Mouse (Mus musculus): ENCODE data around the gene Hsh2d.
A peak's percentile ranks its signal among the peaks of the same experiment; 100 is the strongest.

The Hsh2d gene

GRCm38 (mm10) chr8:72189417-72190214 lies at the start of gene Hsh2d:
Gene Hsh2d (plus strand): TSS chr8:72189638.
- DNase-seq (ENCODE audit: low spot score): no peak

- DNase-seq (ENCODE audit: low spot score): no peak
Measured at GRCm38 (mm10) chr8:72143256-72143824, 46.1 kb upstream of the Hsh2d start.

GRCm38 (mm10) chr8:72144345-72144975 lies 45.0 kb upstream of the Hsh2d start:
- DNase-seq (ENCODE audit: low spot score): no peak

GRCm38 (mm10) chr8:72145511-72145910 lies 43.9 kb upstream of the Hsh2d start:
- DNase-seq (ENCODE audit: low spot score): no peak

- DNase-seq (ENCODE audit: low spot score): no peak
Measured at GRCm38 (mm10) chr8:72146056-72146455, 43.4 kb upstream of the Hsh2d start.

- no peak for DNase-seq (ENCODE audit: low spot score)
Measured at GRCm38 (mm10) chr8:72146556-72146955, 42.9 kb upstream of the Hsh2d start.

- no peak for DNase-seq (ENCODE audit: low spot score)
Measured at GRCm38 (mm10) chr8:72147266-72147665, 42.2 kb upstream of the Hsh2d start.

GRCm38 (mm10) chr8:72149056-72149455 lies 40.4 kb upstream of the Hsh2d start:
- no peak for DNase-seq (ENCODE audit: low spot score)

GRCm38 (mm10) chr8:72151418-72152078 lies 37.9 kb upstream of the Hsh2d start:
- DNase-seq (ENCODE audit: low spot score): no peak

- no peak for DNase-seq (ENCODE audit: low spot score)
Measured at GRCm38 (mm10) chr8:72153382-72153781, 36.1 kb upstream of the Hsh2d start.

GRCm38 (mm10) chr8:72158096-72158495 lies 31.3 kb upstream of the Hsh2d start:
- DNase-seq (ENCODE audit: low spot score): no peak

GRCm38 (mm10) chr8:72158726-72159125 lies 30.7 kb upstream of the Hsh2d start:
- DNase-seq (ENCODE audit: low spot score): no peak

GRCm38 (mm10) chr8:72160007-72160406 lies 29.4 kb upstream of the Hsh2d start:
- DNase-seq (ENCODE audit: low spot score): peak; percentile 28

GRCm38 (mm10) chr8:72160707-72161697 lies 28.4 kb upstream of the Hsh2d start, which contains the start of gene Rab8a:
Gene Rab8a (plus strand): TSS chr8:72161200.
- DNase-seq (ENCODE audit: low spot score): peak; percentile 99

GRCm38 (mm10) chr8:72162821-72163220 lies 26.6 kb upstream of the Hsh2d start:
- DNase-seq (ENCODE audit: low spot score): no peak

- DNase-seq (ENCODE audit: low spot score): no peak
Measured at GRCm38 (mm10) chr8:72169098-72169668, 20.3 kb upstream of the Hsh2d start.

- DNase-seq (ENCODE audit: low spot score): no peak
Measured at GRCm38 (mm10) chr8:72169681-72170249, 19.7 kb upstream of the Hsh2d start.

- DNase-seq (ENCODE audit: low spot score): peak; percentile 60
Measured at GRCm38 (mm10) chr8:72177346-72177925, 12.0 kb upstream of the Hsh2d start.

- no peak for DNase-seq (ENCODE audit: low spot score)
Measured at GRCm38 (mm10) chr8:72183554-72184202, 5.8 kb upstream of the Hsh2d start.
